Mouse (Mus musculus): ENCODE measurements around the gene Hes7.
"Not testable (repeated sequence)": the region's sequence is repeated elsewhere in the genome, so short reads cannot be mapped to it uniquely, and the experiment has no call there.

Hes7 gene

DNA sequence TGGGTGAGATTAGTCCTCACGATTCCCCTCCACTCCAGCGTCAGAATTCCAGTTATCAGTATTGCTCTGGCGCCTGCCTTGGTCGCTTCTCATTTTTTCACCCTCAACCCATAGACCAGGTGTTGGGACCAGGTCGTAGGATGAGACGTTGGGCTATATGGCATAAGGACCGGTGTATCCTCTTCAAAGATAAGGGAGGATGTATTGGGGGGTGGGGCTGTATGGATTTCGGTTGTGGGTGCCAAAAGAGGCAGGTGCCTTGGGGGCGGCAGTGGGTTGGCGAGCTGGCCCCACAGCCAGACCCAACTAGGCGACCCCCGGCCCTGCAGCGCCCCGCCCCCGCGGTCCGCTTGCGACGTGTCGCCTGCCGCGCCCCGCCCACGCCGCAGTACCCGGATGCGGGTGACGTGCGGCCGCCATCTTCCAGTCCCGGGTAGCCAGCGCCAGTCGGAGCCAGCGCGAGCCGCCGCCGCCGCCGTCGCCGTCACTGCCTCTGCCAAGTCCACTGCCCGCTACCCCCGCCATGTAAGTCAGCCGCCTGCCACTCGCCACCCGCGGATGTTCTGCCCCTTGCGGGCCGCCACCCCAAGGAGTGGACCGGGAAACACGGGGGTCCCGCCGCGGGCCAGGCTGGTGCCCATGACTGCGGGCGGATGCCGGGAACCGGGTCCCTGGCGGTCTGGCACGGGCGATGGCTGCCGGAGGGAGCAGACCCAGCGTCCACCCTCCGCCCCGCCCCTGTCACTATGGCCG lies 31.9 kb upstream of the Hes7 start, which contains the start of gene Vamp2:
TSS of gene Vamp2 (plus strand) at position 388 of the 753 bp plus-strand sequence.
- DNase-seq (ENCODE audit: low spot score): peak; percentile 92

GRCm38 (mm10) chr11:69088856-69089615 lies 31.2 kb upstream of the Hes7 start:
- no peak for DNase-seq (ENCODE audit: low spot score)

DNA sequence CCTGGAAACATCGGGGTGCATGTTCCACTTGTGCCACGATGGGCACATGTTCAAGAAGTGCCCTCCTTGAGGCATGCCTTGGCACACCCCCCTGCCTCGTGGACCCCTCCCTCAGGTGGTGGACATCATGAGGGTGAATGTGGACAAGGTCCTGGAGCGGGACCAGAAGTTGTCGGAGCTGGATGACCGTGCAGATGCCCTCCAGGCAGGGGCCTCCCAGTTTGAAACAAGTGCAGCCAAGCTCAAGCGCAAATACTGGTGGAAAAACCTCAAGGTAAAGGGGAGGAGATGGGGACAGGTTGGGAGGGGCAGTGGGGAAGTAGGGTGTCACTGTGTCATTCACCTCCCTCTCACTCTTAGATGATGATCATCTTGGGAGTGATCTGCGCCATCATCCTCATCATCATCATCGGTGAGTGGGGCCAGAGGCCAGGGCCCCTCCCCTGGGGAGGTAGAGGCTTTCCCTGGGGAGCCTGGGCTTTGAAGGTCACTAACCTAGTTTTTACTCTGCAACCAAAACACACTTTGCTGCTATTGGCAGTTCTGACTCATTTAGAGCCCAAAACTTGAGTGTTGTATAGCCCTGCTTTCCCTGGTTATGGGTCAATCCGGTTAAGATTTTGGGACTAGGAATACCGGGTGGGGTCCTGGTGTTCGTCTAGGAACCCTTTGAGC lies 30.5 kb upstream of the Hes7 start:
- DNase-seq (ENCODE audit: low spot score): no peak

GRCm38 (mm10) chr11:69090367-69090766 lies 29.8 kb upstream of the Hes7 start:
- DNase-seq (ENCODE audit: low spot score): no peak

DNA sequence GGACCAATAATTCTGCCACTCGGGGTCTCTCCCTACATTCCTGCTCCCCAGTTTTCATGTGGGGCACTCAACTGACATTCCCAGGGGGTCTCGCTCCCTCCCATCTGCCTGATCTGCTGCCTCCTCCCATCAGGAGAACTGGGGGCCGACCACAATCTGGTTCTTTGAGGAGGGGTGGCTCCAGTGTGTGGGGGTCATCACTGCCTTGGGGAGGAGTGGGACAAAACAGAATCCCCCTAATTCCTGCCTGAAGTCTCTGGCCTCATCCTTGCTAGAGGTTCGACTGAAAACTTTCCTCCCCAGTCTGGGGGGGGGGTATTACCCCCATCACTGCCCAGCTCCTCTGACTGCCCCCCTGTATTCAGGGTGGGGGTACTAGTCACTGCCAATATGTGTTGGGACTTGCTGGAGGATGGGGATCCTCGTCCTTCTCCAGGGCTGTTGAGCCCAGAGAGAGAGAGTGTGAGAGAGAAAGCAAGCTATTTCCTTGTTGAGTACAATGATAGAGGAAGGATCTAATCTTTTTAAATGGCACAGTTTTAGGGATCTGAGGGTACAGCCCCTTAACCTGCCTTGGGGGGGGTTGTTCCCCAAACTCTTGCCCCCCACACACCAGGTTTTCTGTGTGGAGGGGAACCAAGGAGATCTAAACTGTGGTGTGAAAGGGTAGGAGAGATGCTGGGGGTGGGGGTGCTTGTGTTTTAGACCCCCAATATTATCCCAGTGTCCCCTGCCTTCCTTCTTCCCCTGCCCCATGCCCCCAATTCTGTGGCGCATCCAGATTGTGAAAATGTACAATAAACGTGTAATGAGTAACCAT lies 28.4 kb upstream of the Hes7 start:
- DNase-seq (ENCODE audit: low spot score): no peak

DNA sequence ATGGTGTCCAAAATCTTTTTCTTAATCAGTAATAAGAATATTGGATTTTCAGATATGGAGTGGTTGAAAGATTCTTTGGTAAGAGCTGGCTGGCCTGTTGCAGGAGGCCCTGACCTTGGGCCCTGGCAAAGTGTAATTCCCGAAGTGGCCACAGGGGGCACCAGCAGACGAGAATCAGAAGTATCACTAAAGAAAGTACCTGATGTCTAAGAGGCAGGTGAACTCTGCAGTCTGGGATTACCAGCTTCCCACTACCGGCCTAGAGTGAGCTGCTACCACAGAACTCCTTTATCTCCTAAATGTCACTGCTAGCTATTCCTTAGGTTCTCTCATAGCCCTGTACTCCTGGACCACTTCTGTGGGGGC lies 27.8 kb upstream of the Hes7 start:
- DNase-seq (ENCODE audit: low spot score): peak; percentile 82

GRCm38 (mm10) chr11:69092871-69093270 lies 27.3 kb upstream of the Hes7 start:
- peak; percentile 43 for DNase-seq (ENCODE audit: low spot score)

GRCm38 (mm10) chr11:69093856-69094255 lies 26.3 kb upstream of the Hes7 start:
- not testable (repeated sequence) for DNase-seq (ENCODE audit: low spot score)

- peak; percentile 98 for DNase-seq (ENCODE audit: low spot score)
These were observed 25.3 kb upstream of the Hes7 start, which contains the start of gene Per1 for GRCm38 (mm10) chr11:69094697-69095429. Gene Per1 (plus strand): TSS chr11:69095217.

- no peak for DNase-seq (ENCODE audit: low spot score)
These were observed 24.5 kb upstream of the Hes7 start for GRCm38 (mm10) chr11:69095511-69096231.

DNA sequence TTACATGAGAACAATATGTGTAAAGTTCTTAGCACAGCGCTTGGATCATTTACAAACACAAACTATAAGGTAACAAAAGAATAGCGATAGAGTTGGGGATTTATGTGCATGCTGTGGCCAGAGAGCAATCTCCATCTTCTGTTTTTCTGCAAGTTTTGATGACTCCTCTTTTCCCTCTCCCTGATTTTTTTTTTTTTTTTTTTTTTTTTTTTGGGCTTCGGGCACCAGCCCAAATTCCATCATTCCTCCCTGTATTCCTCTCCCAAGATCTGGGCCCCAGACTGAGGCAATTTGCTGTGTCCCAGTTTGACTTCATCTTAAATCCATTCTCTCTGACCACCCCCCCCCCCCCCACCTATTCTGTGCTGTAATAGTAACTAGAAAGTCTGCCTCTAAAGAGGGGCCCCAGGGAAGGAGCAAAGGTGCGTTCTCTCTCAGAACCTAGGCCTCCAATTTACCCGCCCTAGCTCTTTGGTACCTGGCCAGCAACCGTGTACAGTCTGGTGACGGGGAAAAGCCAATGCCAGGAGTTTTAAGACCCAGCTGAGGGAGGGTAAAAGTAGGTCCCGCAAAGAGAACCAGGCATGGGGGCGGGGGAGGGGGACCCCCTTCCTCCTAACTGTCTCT lies 23.7 kb upstream of the Hes7 start:
- no peak for DNase-seq (ENCODE audit: low spot score)

GRCm38 (mm10) chr11:69096987-69097900 lies 23.0 kb upstream of the Hes7 start:
- peak; percentile 92 for DNase-seq (ENCODE audit: low spot score)

DNA sequence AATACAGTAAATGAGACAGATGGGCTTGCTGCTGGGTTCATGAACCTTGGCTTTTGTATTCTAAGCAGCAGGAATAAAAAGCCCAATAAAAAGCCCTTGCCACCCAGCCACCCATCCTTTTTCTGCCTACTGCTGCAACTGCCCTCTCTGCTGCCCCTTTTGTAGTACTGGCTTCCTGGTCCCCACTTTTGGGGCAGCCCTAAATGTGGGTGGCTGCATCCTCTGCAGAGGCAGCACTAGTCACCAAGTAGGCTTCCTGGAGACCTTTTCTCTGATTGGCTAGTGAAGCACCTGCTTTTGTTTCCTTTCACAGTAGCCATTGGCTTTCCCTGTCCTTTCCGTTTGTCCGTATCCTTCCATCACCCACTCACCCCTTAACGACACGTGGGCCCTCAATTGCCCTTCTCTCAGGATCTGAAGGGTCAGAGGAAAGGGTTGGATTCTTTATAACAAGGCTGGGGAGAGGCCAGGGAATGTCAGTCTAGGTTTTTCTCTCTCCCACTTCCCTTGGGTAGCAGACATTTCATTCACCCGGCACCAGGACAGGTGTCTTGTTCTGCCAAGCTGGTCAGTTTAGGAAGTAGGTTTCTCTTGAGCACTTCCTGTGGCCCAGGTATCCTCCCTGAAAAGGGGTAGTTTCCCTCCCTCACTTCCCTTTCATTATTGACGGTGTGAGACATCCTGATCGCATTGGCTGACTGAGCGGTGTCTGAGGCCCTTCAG lies 22.0 kb upstream of the Hes7 start:
- DNase-seq (ENCODE audit: low spot score): no peak

- DNase-seq (ENCODE audit: low spot score): peak; percentile 97
These were observed 21.5 kb upstream of the Hes7 start for GRCm38 (mm10) chr11:69098762-69099091.

DNA sequence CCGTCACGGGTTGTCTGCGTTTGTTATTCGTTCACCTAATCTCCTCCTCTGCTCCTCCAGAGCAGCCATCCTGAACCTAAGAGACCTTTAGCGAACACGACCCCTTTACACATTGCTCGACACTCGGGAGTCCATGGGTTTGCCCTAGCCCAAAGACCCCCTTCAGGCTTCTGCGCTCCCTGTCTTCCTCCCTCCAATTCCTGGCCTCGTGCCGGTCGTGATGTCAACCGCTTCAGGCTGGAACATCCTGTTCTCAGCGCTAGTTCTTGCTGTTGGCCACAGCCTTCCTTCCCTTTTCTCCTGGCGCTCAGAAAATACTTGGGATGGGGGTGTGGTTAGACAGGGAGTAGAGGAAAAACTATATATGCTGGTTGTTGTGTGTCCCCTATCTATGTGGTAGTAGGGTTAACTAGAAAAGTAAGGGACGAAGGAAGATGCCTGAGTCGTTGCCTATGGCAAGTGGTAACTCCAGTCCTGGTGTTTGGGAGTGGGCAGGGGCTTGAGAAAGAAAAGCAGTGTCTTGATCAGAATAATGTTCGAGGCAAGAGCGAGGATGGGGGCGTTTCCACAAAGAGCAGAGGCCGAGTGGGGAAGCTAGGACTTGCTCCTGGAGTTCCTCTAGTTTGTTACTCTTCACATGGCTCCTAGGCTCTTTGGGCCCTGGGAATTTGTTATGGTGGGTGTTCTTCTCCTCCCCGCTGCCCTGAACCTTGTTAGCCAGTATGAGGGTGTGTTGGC lies 20.9 kb upstream of the Hes7 start:
- peak; percentile 69 for DNase-seq (ENCODE audit: low spot score)

- peak; percentile 92 for DNase-seq (ENCODE audit: low spot score)
These were observed 20.3 kb upstream of the Hes7 start for GRCm38 (mm10) chr11:69099915-69100345.

- no peak for DNase-seq (ENCODE audit: low spot score)
These were observed 19.4 kb upstream of the Hes7 start for GRCm38 (mm10) chr11:69100639-69101360.

Data from MN1 (cell line).